Mouse (Mus musculus) spleen, postnatal 4 days (tissue): ENCODE results near the gene Gtf3c5.

Source experiments
- DNase-seq, 2 experiments: peaks; one replicate each; pipeline ENCODE4 v3.0.0; 2022; ENCODE audit warnings: low spot score in 2 of 2

Gene Gtf3c5

DNA sequence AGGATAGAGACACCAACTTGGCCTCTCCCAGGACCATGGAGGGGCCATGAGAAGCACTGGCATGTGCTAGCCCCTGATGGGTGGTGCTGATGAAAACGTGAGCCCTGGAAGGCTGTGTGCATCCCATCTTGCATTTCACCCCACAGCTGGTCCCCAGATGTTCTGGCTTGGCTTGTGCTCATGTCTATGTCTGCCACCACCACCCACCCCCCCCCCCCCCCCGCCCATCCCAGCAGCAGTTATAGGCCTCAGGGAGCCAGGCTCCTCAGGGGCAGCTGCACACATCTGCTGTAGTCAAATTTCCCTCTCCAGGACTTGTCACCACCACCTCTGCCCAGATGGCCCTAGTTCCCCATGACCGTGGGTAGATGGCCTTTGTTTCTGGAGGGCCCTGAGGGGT is 13.6 kb downstream of the Gtf3c5 start:
- DNase-seq, result no peak

DNA sequence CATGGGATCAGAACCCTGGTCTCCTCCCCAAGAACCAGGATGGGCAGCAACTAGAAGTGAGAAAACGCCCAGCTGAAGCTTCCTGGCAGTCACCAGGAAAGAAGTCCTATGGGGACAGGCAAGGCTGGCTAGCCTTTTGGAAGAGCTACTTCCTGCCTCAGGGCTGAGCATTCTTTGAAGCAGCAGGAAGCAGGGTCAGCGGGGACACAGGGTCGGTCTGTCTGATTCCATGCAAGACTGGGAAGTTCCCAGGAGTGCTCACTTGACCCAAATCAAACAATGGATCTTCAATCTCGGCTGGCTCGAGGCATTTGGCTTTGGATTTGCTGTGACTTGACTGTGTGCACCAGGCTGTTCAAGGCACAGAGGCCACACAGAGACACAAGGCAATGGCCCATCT is 17.0 kb downstream of the Gtf3c5 start:
- no peak for DNase-seq

DNA sequence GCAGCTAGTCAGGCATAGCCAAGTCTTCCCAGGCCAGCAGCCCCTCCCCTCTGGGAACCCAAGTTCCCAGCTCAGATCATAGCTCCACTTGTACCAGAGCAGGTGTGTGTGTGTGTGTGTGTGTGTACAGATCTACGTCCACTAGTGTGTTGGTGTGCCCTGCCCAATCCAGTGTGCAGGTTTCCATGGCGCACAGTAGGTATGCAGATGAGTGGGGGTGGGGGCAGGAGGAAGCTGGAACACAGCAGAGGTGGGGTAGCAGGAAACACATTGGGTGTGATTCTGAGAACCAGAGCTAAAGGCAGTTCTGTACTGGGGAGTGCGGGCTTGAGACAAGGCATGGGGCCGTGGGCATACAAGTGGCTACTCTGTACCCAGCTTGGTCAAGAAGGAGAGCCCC is 19.2 kb downstream of the Gtf3c5 start:
- DNase-seq, result no peak

DNA sequence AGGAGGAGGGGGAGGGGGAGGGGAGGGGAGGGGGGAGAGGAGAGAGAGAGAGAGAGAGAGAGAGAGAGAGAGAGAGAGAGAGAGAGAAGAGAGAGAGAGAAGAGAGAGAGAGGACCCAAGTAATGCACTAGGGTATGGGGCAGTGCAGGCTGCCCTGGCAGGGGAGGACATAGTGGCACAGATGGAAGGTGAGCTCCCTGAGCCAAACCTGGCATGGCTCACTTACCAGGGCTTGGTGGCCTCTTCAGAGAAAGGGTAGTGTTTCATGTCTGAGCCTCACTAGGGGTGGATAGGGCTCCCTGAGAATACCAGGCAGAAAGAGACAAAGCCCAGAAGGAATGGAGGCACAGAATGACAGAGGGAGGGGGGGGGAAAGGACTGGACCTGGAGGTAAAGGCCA is 19.7 kb downstream of the Gtf3c5 start:
- no peak for DNase-seq

DNA sequence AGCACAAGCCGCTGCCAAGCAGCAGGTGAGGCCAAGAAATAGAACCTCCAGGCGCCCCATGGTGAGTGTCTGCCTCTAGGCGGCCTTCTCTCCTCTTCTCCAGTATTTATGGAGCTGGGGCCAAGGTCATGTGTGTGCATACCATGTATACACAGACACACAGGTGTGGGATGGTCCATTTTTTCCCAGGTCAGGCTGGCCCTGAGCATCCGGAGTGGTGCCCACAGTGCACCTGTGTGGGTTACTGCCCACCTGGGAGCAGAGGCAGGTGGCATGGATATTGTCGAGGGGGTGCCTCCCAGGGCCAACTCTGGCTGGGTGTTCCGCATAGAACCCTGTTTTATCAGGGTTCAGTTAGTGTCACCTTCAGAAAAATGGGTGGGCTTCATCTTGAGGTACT is 20.2 kb downstream of the Gtf3c5 start, which contains the start of gene Cel:
Gene Cel, minus strand, starts transcription at position 101 of the 400 bp plus-strand sequence.
- DNase-seq, result no peak

DNA sequence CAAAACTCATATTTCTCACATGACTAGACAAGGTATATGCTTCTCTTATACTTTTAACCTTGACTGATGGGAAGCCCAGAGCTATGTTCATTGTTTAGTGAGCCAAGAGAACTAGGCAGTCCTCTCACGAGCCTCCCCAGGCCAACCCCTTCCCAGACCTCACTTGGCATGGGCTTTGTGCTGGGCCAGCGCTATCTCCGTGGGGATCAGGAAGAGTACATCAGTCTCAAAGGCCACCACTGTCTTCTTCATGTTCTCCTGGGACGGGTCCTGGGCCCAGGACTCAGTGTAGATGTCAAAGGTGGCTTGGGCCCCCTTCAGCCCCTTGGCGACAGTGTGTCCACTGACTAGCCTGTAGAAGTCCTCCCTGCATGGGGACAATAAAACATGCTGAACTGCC is 26.1 kb downstream of the Gtf3c5 start:
- DNase-seq, result no peak

DNA sequence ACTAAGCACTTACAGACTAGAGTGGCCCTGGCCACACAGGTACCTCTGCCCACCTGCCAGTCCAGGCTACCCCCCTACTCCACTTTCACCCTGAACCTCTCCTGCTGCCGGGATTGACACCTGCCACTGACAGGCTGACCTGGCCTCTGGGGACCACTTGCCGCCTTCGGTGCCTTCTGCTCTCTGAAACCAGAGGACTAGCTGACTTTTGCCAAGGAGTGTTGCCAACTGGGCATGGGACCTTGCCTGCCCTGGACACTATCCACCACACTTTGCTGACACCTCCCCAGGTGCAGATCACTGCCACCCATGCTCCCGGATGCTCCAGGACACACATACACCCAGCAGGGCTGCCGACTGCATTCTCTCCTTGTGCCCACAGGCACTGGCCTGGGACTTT is 31.2 kb downstream of the Gtf3c5 start:
- DNase-seq, result no peak

DNA sequence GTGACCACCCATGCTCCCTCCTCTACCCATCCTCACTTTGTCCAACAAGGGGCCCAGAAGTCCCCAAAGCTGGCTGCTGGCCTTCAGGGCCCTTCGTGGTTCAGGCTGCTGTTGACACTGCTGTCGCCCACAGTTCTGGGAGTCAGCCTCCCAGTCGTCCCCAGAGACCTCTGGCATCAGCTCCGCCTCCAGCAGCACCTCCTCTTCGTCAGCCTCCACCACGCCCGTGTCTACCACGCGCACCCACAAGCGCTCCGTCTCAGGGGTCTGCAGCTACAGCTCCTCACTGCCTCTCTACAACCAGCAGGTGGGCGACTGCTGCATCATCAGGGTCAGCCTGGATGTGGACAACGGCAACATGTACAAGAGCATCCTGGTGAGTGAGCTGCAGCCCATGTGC is 34.4 kb downstream of the Gtf3c5 start:
- DNase-seq, result no peak

DNA sequence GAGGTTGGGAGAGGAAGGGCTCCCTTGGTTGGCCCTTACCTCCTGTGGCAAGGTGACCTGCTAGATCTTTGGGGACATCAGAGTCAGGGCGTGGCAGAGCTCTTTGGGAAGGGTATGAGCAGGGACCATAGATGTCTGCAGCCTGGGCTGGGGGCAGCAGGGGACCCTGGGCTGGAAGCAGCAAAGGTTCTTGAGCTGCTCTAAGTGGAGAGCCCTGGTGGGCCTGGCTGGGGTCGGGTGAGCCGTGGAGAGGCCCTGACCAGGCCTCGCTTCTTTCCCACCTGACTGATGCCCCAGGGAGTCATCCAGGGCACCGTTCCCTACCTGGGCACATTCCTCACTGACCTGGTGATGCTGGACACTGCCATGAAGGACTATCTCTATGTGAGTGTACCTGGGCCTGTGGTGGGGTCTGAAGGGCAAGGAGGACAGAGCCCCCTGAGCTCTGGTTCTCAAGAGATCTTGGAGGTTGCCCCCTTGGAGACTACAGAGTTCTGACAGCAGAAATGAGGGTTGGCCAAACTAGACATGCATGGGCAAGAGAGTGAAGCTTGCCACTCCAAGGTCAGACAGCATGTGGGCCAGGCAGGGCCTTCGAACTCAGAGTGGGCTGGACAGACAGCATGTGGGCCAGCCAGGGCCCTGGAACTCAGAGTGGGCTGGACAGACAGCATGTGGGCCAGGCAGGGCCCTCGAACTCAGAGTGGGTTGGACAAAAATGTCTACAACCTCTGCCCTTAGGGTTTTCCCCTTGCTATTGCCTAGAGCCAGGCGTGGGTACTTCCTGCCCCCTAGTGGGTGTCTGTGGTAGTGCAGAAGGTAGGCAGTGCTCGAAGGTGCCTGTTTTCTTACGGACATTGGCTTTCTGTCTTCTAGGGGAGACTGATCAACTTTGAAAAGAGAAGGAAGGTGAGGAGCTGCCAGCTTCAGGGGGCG is 36.0 kb downstream of the Gtf3c5 start:
- DNase-seq, result peak; percentile 83 to 95

DNA sequence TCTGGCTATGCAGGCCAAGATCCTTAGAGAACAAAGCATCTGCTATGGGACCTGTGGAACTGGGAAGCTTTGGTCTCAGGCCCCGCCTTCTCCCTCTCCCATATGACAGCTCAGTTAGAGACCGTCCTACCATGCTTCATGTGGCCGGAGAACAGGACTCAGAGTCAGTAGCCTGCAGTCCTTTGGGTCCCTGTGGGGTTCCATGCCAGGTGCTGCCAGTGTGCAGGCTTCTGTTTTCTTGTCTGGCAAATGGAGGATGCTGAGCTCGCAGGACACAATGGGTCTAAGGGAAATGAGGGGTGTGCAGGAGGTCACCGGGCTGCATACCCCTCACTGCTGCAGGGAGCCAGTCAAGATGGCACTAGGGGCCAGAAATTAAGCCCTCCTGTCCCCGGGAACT is 37.0 kb downstream of the Gtf3c5 start:
- no peak for DNase-seq

DNA sequence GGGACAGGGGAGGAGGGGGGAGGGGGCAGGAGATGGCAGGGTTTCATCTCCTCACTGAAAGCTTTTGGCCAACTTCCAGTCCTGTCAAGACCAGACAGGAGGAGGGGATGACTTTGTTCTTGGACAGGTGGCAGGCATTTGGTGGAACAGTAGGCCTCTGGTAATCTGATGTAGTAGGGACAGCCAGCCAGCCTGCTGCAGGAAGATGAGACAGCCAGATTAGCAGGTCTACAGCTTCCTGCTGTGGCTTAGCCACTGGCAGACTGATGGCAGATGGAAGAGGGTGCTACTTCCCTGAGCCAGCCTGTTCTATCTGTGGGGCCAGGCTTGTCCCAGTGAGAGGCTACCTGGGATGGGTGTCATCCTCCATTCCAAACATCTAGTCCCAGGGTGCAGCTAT is 37.6 kb downstream of the Gtf3c5 start:
- DNase-seq, result no peak

DNA sequence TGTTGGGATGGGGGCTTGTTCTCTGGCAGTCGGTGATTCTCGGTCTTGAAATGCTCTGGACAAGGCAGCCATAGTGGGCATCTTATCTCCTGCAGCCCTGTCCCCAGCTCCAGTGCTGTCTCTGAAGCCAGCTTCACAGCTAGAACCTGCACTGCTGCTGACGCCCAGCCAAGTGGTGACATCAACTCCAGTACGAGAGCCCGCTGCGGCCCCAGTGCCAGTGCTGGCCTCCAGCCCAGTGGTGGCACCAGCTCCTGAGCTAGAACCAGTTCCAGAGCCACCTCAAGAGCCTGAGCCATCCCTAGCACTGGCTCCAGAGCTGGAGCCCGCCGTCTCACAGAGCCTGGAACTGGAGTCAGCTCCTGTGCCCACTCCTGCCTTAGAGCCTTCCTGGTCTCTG is 39.7 kb downstream of the Gtf3c5 start:
- no peak for DNase-seq

DNA sequence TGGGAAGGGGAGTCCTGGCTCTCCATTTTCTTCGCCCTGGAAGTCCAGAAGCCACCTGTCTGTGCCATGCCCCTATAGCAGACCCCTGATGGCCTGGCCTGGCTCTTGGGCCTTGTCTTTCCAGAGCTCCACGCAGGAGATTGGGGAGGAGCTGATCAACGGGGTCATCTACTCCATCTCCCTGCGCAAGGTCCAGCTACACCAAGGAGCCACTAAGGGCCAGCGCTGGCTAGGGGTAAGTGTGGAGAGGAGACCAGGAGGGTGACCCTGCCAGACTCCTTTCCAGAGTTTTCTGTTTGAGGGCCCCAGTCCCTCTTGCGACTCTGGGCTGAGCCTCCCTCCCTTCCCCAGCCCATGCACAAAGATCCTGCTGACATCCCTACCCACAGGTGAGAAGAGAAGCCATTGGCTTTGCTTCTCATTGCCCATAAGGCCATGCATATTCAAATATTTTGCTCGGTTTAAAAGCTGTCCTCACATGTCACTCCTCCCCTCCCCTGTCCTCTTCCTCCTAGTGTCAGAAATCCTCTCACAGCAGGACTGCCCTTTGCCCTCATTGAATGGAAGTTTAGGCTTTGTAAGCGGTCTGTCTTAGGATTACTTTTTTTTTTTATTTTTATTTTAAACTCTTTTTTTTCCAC is 42.8 kb downstream of the Gtf3c5 start:
- no peak for DNase-seq

DNA sequence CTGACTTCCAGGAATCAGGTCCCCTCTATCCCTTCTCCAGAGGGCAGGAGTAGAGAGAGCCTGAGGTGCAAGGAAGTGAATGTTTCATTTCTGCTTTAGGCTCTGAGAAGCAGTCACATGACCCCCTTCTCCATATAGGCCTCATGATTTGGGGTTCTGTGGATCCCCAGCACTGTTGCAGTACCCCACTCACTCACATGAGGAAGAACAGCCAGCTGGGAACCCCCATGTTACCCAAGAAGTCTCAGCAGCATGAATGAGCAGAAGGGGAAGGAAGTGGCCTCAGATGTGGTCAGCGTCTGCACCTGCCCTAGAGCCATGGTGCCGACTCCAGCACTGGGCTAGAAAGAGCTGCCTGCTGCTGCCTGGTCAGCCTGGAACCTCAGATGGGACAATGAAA is 43.6 kb downstream of the Gtf3c5 start:
- DNase-seq, result peak; percentile 61 to 73

DNA sequence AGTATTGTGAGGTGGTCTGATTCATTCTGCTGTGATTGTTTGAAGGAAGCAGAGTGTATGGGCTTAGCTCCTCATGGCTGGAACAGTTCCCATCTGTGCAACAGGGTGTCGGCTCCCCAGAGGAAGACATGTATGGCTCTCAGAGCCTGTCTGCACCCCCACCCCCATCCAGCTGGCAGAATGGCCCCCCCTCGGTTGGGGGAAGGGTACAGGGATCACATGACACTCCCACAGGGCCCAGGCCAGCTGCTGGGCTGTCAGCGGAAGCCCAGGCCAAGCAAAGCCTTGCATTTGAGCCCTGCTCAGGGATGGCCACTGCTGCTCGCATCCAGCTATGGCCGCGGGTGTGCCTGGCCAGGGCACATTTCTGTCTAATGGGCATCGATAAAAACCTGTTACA is 44.3 kb downstream of the Gtf3c5 start:
- DNase-seq, result peak; percentile 61 to 74

DNA sequence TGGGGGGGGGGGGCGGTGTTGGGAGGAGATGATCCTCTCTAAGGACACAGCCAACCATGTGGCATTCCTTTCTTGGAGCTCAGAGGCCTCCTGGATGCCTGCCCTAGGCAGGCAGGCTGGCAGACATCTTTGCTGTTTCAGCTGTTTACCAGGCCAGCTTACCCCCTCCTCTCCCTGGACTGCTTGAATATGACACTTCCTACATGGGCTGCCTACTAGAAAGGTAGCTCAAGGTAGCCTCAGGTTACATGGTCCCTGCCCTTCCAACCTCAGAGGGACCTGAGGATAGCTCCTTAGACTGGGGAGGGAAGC is 44.8 kb downstream of the Gtf3c5 start:
- no peak for DNase-seq

DNA sequence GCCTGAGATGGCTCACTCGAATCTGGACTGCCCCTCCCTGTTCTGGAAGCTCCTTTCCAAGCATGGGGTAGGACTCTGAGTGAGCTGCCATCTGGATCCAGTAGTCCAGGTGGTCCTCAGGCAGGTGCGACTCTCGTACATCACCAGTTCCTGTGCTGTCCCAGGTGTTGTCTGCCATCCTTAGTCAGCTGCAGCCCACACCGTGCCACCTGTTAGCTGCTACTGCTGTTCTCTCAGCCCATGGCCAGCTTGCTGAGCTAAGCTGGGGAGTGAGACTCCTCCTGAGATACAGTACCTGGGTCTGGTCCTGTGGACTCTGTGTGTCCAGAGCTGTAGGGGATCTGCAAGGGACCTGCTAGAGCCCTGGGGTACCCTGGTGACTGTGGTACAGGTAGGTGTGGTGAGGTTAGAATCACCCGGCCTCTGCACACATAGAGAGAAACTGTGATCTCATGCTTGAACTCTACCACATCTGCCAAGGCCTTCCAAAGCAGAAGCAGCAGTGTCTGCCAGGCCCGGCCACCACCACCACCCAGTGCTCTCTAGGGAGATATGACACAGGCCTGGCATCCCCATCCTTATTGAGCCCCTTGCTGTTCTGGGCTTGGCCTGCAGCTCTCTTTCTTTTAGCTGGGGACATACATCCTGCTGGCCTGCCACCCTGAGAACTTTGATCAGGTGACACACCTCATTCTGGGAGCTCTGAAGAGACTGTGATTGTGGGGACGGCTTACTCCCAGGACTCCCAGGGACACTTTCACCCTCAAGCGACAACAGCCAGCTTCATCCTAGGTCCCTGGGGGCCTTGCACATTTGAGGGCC is 45.3 kb downstream of the Gtf3c5 start:
- DNase-seq, result no peak

DNA sequence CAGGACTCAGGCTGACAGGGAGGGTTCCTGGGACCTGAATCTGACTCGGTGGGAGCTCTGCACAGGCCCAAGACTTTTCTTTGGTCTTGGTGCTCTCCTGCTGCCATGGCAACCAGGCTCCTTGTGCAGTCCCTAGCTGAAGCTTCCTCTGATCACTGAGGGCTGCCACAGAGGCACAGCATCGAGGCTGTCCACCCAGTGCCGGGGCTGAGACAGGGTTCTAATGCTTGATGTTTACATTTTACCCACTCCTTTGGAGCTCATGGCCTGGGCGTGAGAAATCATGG is 46.0 kb downstream of the Gtf3c5 start:
- DNase-seq, result no peak

DNA sequence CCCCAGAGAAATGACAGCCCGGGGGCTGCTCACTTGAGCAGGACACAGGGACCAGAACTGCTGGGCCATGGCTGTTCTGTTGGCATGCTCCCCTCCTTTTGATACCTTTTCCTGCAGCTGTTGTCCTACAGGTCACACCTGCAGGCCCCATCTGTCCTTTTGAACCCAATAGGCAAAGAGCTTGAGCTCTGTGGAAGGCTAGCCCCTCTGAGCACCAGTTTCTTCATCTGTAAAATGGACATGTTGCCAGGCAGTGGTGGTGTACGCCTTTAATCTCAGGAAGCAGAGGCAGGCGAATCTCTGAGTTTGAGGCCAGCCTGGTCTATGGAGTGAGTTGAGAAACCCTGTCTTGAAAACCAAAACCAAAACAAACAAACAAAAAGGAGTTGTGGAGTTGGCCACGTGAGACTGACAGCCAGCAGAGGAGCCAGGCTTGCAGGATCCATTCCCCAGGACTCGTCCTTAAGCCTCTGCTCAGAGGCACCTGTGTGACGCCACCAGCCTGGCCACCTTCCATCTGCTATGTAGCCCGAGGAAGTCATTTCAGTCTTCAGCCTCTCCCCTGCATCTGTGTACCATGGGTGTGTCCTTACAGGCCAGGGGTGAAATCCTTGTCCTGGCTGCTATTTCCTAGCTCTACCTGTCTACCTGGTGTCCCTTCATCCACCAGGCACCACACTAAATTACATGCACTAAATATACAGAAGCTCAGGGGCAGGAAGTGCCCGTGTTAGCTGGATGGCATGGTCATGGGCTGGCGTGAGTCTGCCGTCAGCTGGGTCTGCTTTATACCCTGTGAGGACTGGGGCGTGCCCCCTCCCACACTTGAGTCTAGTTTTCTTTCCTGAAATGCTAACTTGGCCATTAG is 46.6 kb downstream of the Gtf3c5 start:
- DNase-seq, result no peak

DNA sequence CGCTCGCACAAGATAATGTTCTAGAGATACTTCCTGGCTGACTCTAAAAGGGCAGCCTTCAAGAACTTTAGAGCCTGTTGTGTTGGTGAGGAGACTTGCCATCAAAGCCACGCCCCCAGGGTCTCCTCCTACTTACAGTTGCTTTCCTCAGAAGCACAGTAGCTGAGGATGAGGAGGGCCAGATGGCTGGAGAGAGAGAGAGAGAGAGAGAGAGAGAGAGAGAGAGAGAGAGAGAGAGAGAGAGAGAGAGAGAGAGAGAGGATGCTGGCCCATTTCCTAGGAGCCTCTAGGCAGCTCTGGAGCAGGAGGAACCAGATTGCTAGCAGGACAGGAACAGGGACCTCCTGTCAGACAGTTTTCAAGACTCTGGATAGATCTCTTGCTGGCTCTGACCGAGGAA is 47.4 kb downstream of the Gtf3c5 start:
- DNase-seq, result no peak

DNA sequence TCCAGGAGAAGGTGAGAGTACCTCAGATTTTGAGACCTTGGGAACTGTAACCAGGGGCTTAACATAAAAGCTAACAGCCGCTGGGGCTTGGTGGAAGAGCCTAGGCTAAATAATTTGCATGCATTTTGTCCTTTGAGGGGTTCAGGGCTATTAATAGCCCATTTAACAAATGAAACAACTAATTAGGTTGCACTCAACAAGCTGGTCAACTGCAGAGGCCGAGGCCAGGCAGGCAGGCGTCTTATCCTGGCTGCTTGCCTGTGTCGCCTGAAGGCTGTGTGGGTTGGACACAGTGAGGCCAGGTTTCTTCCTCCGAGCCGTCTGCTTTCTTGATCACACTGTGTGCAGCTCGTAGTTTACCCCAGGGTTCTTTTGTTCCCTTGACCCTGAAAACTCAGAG is 47.9 kb downstream of the Gtf3c5 start:
- DNase-seq, result no peak

DNA sequence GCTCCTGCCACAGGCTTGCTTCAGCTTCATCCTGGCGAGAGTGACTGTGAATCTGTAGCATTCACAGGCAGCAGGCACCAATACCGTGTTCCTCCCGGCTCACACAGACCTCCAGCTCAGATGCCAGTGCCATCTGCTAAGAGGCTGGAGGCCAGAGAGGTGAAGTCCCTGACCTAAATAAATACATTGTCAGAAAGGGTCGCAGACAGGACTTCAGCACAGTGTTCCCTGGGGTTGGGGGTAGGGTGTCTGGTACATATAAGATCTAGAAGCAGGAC is 48.3 kb downstream of the Gtf3c5 start:
- no peak for DNase-seq
